In the genomic region with DNA sequence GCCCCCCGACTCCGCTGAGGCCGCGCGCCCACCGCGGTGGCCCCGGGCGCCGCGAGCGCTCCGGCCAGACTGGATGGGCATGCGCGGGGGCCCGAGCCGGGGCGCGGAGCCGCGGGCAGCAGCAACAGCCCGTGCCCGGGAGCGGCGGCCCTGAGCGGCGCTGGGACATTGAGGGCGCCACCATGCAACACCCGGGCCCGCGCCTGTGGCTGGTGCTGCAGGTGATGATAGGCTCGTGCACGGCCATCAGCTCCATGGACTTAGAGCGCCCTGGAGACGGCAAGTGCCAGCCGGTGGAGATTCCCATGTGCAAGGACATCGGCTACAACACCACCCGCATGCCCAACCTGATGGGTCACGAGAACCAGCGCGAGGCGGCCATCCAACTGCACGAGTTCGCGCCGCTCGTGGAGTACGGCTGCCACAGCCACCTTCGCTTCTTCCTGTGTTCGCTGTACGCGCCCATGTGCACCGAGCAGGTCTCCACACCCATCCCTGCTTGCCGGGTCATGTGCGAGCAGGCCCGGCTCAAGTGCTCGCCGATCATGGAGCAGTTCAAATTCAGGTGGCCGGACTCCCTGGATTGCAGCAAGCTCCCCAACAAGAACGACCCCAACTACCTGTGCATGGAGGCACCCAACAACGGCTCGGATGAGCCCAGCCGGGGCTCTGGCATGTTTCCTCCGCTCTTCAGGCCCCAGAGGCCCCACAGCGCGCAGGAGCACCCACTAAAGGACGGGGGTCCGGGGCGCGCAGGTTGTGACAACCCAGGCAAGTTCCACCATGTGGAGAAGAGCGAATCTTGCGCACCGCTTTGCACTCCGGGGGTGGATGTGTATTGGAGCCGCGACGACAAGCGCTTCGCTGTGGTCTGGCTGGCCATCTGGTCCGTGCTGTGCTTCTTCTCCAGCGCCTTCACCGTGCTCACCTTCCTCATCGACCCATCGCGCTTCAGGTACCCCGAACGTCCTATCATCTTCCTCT, we compare ENCODE assay signal across 9 mouse cellular contexts. TPM values are rescaled to one million over a fixed set of nuclear protein-coding genes. Genes with fewer than 3 reads are reported as not detected.
DNase-seq lines count a peak whose midpoint lies in the region; ATAC-seq and TF ChIP-seq lines count a peak whose summit lies in the region.
"Had no signal": no experiment of that assay in that cellular context is flagged by ENCODE, and none has a peak within 500 bp of the region (broad histone marks: within the 10 kb centered on the region; RNA-seq: fewer than 3 reads in every experiment).

No protein-coding gene starts in this region.

- peaks cover 15% of the 10 kb centered on the region for H3K4me1 ChIP-seq in testis, adult 2 months (ENCODE audit: control insufficient read depth, insufficient read depth, low read length)
- peaks cover 54% of the 10 kb centered on the region for H3K4me1 ChIP-seq in hindbrain, embryonic 15.5 days (replicated peaks)

- H3K4me2 ChIP-seq in hindbrain, embryonic 15.5 days, result peak overlapping the region; percentile 93

- H3K9ac ChIP-seq in hindbrain, embryonic 15.5 days, result peak overlapping the region; percentile 42

- peak overlapping the region; percentile 55 for H3K4me3 ChIP-seq in testis, adult 2 months (ENCODE audit: control insufficient read depth, low read depth, low read length)
- H3K4me3 ChIP-seq in hindbrain, embryonic 15.5 days, result peak overlapping the region; percentile 58

- ATAC-seq in hindbrain, embryonic 15.5 days (ENCODE audit: low FRiP score, low read depth), result peak; percentile 32
- peak; percentile 18; the same call in 1 of the 2 replicates for ATAC-seq in megakaryocyte progenitor cell, adult 5-6 weeks (replicated peaks; ENCODE audit: poor library complexity)

- WGBS in hindbrain, embryonic 15.5 days, result under 1% methylated on average over 75 of the region's 87 CpGs

- TF ChIP-seq POLR2A in testis, adult 2 months (IDR thresholded peaks at IDR 0.05; ENCODE audit: control insufficient read depth, low read depth, low read length), result no peak

- H3K9me3 ChIP-seq in hindbrain, embryonic 15.5 days, result no peaks in the 10 kb centered on the region

- H3K36me3 ChIP-seq in testis, adult 2 months (ENCODE audit: control insufficient read depth, insufficient read depth, low read length), result no peaks in the 10 kb centered on the region
- no peaks in the 10 kb centered on the region for H3K36me3 ChIP-seq in hindbrain, embryonic 15.5 days

- H3K27ac ChIP-seq in testis, adult 2 months (ENCODE audit: control insufficient read depth, insufficient read depth, low read depth, low read length), result no peak overlapping the region
- H3K27ac ChIP-seq in hindbrain, embryonic 15.5 days (replicated peaks), result peak overlapping the region; percentile 72

- TF ChIP-seq CTCF in testis, adult 2 months (IDR thresholded peaks at IDR 0.05; ENCODE audit: control insufficient read depth, insufficient read depth, insufficient replicate concordance, low read depth, low read length), result no peak

- intact Hi-C loops in gastrocnemius, postnatal 36 days (cut with DNase I), result no loop called here

- DNase-seq in gastrocnemius, postnatal 10 days, result peak; percentile 30
- DNase-seq in gastrocnemius, postnatal 36 days, result no peak
- no peak for DNase-seq in testis, postnatal 14 days (ENCODE audit: low spot score)
- peak; percentile 53 for DNase-seq in urinary bladder, postnatal 14 days (ENCODE audit: low spot score)
- no peak for DNase-seq in layer of hippocampus, postnatal 36 days

- no peaks in the 10 kb centered on the region for H3K27me3 ChIP-seq in testis, adult 2 months (ENCODE audit: control insufficient read depth, insufficient read depth, low read length)
- peaks cover 16% of the 10 kb centered on the region for H3K27me3 ChIP-seq in hindbrain, embryonic 15.5 days

RNA-seq across cellular contexts. Expression of gene Fzd10, which starts 0.7 kb away (rescaled TPM):
- total RNA-seq in gastrocnemius, postnatal 10 days (2021), result 10 to 100 TPM; 10.4 to 12.9 TPM
- 1 to 10 TPM; 1.7 to 2.6 TPM for total RNA-seq in gastrocnemius, postnatal 36 days (2021)
- polyA plus RNA-seq in testis, adult 2 months (2012; rRNA removed), result 0.19 and 0.30 TPM in 2 replicates
- 4.4 and 5.8 TPM in 2 replicates for polyA plus RNA-seq in hindbrain, embryonic 15.5 days (2015; fragmentation: Nextera tagmentation; extraction: Ambion mirVana)
- total RNA-seq in megakaryocyte progenitor cell, adult 5-6 weeks (2015), result not detected in 2 replicates
- not detected in 2 replicates for total RNA-seq in megakaryocyte progenitor cell, adult 5-6 weeks (2017)
- under 1 TPM; 0.48 to 0.60 TPM for total RNA-seq in layer of hippocampus, postnatal 36 days (2021)
- total RNA-seq: MEL had no signal

Comparison
In these comparisons a context has a peak if more than half of its experiments do, and no peak if none do; other contexts are left out.
1. DNase-seq: peak in gastrocnemius, postnatal 10 days (single experiment) and urinary bladder, postnatal 14 days (single experiment); none in gastrocnemius, postnatal 36 days (0 of 2), testis, postnatal 14 days (single experiment) and layer of hippocampus, postnatal 36 days (0 of 2).